Mouse (Mus musculus): Measurements from ENCODE around the gene P3h1.

DNA sequence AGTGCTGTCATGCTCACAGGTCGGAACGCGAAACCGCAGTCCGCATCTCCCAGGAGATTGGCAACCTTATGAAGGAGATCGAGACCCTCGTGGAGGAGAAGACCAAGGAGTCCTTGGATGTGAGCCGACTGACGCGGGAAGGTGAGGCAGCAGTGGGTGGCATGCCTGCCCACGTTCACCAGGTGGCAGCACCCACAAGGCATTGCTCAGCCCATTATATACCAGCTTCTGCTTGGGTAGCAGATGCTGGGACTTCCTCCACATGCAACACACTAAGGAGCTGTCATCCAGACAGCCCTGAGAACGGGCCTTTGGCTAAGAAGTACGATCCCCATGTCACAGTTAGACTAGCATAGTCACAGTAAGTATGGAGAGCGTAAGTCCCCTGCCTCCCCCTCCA, 8.9 kb downstream of the P3h1 start:
- TF ChIP-seq CTCF (IDR thresholded peaks at IDR 0.05; ENCODE audit: control insufficient read depth, insufficient read depth, insufficient read length) (no peak), MAX (IDR thresholded peaks at IDR 0.05) (no peak), USF1 (IDR thresholded peaks at IDR 0.05; ENCODE audit: low read depth) (no peak)
